Mouse (Mus musculus): ENCODE data around the gene Rplp0. TPM values are rescaled to one million over a fixed set of nuclear protein-coding genes. Genes with fewer than 3 reads are reported as not detected.

Gene Rplp0
- polyA plus RNA-seq (2012; rRNA removed; ENCODE audit: low replicate concordance) = 1,282 and 1,897 TPM in 2 replicates

GRCm38 (mm10) chr5:115559237-115560101, at the start of gene Rplp0:
Rplp0 (plus strand) TSS chr5:115559467.

GRCm38 (mm10) chr5:115564737-115565393, 5.6 kb downstream of the Rplp0 start, which contains the start of gene Gcn1l1:
Gcn1l1 (plus strand) TSS chr5:115565254.

Other genes starting within 250 kb of the Rplp0 start
- 13.2 and 25.7 TPM in 2 replicates for gene Srsf9, start 232.3 kb upstream of the Rplp0 start, polyA plus RNA-seq (2012; rRNA removed; ENCODE audit: low replicate concordance)
- gene Gatc, start 218.3 kb upstream of the Rplp0 start, polyA plus RNA-seq (2012; rRNA removed; ENCODE audit: low replicate concordance) = 3.6 and 4.6 TPM in 2 replicates
- gene Triap1, start 218.2 kb upstream of the Rplp0 start, polyA plus RNA-seq (2012; rRNA removed; ENCODE audit: low replicate concordance) = 4.4 and 5.8 TPM in 2 replicates
- gene Cox6a1, start 210.5 kb upstream of the Rplp0 start, polyA plus RNA-seq (2012; rRNA removed; ENCODE audit: low replicate concordance) = 4,451 and 10,335 TPM in 2 replicates
- gene Msi1, start 129.9 kb upstream of the Rplp0 start, polyA plus RNA-seq (2012; rRNA removed; ENCODE audit: low replicate concordance) = 10.6 and 14.7 TPM in 2 replicates
- gene Pla2g1b, start 93.2 kb upstream of the Rplp0 start, polyA plus RNA-seq (2012; rRNA removed; ENCODE audit: low replicate concordance) = 7.9 and 176 TPM in 2 replicates
- 15.8 and 17.5 TPM in 2 replicates for gene Sirt4, start 74.7 kb upstream of the Rplp0 start, polyA plus RNA-seq (2012; rRNA removed; ENCODE audit: low replicate concordance)
- gene Pxn, start 52.8 kb upstream of the Rplp0 start, polyA plus RNA-seq (2012; rRNA removed; ENCODE audit: low replicate concordance) = 122 and 147 TPM in 2 replicates
- gene Gcn1l1, start 5.8 kb downstream of the Rplp0 start, polyA plus RNA-seq (2012; rRNA removed; ENCODE audit: low replicate concordance) = 18.8 and 34.4 TPM in 2 replicates
- gene Rab35, start 72.4 kb downstream of the Rplp0 start, polyA plus RNA-seq (2012; rRNA removed; ENCODE audit: low replicate concordance) = 59.3 and 61.3 TPM in 2 replicates
- gene Bicdl1, start 172.2 kb downstream of the Rplp0 start, polyA plus RNA-seq (2012; rRNA removed; ENCODE audit: low replicate concordance) = 10.0 and 12.0 TPM in 2 replicates

Data from duodenum, adult 2 months (tissue).